Mouse (Mus musculus) testis, adult 2 months (tissue): Measurements from ENCODE around the gene Kiss1r. TPM values are rescaled to one million over a fixed set of nuclear protein-coding genes. Genes with fewer than 3 reads are reported as not detected.

Experiments used
- H3K27ac ChIP-seq: fragments of 200-500 bp; 2 replicates; pipeline ENCODE4 v1.5.1; 2012; ENCODE audit warnings: low read depth, low read length; ENCODE audit not compliant: control insufficient read depth, insufficient read depth
- H3K27me3 ChIP-seq: fragments of 200-500 bp; 2 replicates; pipeline ENCODE4 v1.6.1; 2012; ENCODE audit warnings: mild to moderate bottlenecking, low read length, moderate library complexity; ENCODE audit not compliant: control insufficient read depth, insufficient read depth
- H3K36me3 ChIP-seq: fragments of 200-500 bp; 2 replicates; pipeline ENCODE4 v1.6.1; 2012; ENCODE audit warnings: mild to moderate bottlenecking, low read length; ENCODE audit not compliant: control insufficient read depth, insufficient read depth
- H3K4me1 ChIP-seq: fragments of 200-500 bp; 2 replicates; pipeline ENCODE4 v1.6.1; 2012; ENCODE audit warnings: low read length; ENCODE audit not compliant: control insufficient read depth, insufficient read depth
- H3K4me3 ChIP-seq: fragments of 200-500 bp; 2 replicates; pipeline ENCODE4 v1.5.1; 2012; ENCODE audit warnings: low read depth, mild to moderate bottlenecking, low read length, moderate library complexity, mixed read lengths; ENCODE audit not compliant: control insufficient read depth
- CTCF ChIP-seq: fragments of 200-500 bp; IDR thresholded peaks from 2 replicates; pipeline ENCODE4 v1.5.1; 2012; ENCODE audit warnings: low read depth, mild to moderate bottlenecking, inconsistent platforms, low read length, moderate library complexity; ENCODE audit not compliant: control insufficient read depth, insufficient read depth, insufficient replicate concordance
- POLR2A ChIP-seq: fragments of 200-500 bp; IDR thresholded peaks from 2 replicates; pipeline ENCODE4 v1.6.1; 2012; ENCODE audit warnings: low read depth, mild to moderate bottlenecking, inconsistent platforms, low read length, moderate library complexity; ENCODE audit not compliant: control insufficient read depth
- polyA plus RNA-seq: library from polyadenylated mRNA; depleted of rRNA; stranded (reverse); fragments of >200 nt; gene quantifications from 2 replicates; pipeline ENCODE4 v1.2.3, GENCODE M21; 2012

Kiss1r gene
- polyA plus RNA-seq, 1 experiment = 0.99 TPM

GRCm38 (mm10) chr10:79926491-79927323 is 9.9 kb downstream of the Kiss1r start, which contains the start of gene Arid3a:
TSS of gene Arid3a (plus strand) at chr10:79927043.
- Histone ChIP-seq H3K27me3 (no peaks in the 10 kb centered on the region), H3K27ac (peak within 1 kb of the TSS; percentile 88), H3K36me3 (no peaks in the 10 kb centered on the region), H3K4me1 (peaks cover 26% of the 10 kb centered on the region), H3K4me3 (peak within 1 kb of the TSS; percentile 78)
- TF ChIP-seq CTCF (no peak), POLR2A (peak; percentile 19)

- H3K4me1 ChIP-seq = peaks cover 30% of the 10 kb centered on the region
- peak overlapping the region; percentile 78 for H3K4me3 ChIP-seq
- no peak for TF ChIP-seq CTCF
- TF ChIP-seq POLR2A = no peak
- H3K36me3 ChIP-seq = no peaks in the 10 kb centered on the region
- H3K27ac ChIP-seq = peak overlapping the region; percentile 55; the same call in 1 of the 2 replicates
- H3K27me3 ChIP-seq = no peaks in the 10 kb centered on the region
These were observed 10.7 kb downstream of the Kiss1r start for GRCm38 (mm10) chr10:79927324-79928029.

- no peak overlapping the region for H3K27ac ChIP-seq
- H3K4me1 ChIP-seq = peaks cover 34% of the 10 kb centered on the region
- no peaks in the 10 kb centered on the region for H3K36me3 ChIP-seq
- H3K4me3 ChIP-seq = peak overlapping the region; percentile 78
- TF ChIP-seq CTCF (no peak), POLR2A (no peak)
- no peaks in the 10 kb centered on the region for H3K27me3 ChIP-seq
These were observed 11.4 kb downstream of the Kiss1r start for GRCm38 (mm10) chr10:79928030-79928694.

GRCm38 (mm10) chr10:79928907-79929701 is 12.3 kb downstream of the Kiss1r start:
- H3K27ac ChIP-seq = no peak overlapping the region
- no peaks in the 10 kb centered on the region for H3K27me3 ChIP-seq
- TF ChIP-seq CTCF = no peak
- no peak for TF ChIP-seq POLR2A
- peaks cover 43% of the 10 kb centered on the region for H3K4me1 ChIP-seq
- peak overlapping the region; percentile 85 for H3K4me3 ChIP-seq
- H3K36me3 ChIP-seq = no peaks in the 10 kb centered on the region

- 0 out of 2 replicates have a peak, but pooled peaks have one; percentile 55 for TF ChIP-seq POLR2A
- TF ChIP-seq CTCF = no peak
- Histone ChIP-seq H3K4me3 (peak overlapping the region; percentile 85), H3K27me3 (no peaks in the 10 kb centered on the region), H3K36me3 (no peaks in the 10 kb centered on the region), H3K4me1 (peaks cover 44% of the 10 kb centered on the region), H3K27ac (peak overlapping the region; percentile 10; the same call in 1 of the 2 replicates)
These were observed 13.4 kb downstream of the Kiss1r start for GRCm38 (mm10) chr10:79929967-79930825.

- H3K4me1 ChIP-seq = peaks cover 43% of the 10 kb centered on the region
- TF ChIP-seq POLR2A (no peak), CTCF (no peak)
- H3K27me3 ChIP-seq = no peaks in the 10 kb centered on the region
- no peaks in the 10 kb centered on the region for H3K36me3 ChIP-seq
- no peak overlapping the region for H3K27ac ChIP-seq
- peak overlapping the region; percentile 83 for H3K4me3 ChIP-seq
These were observed 14.0 kb downstream of the Kiss1r start for GRCm38 (mm10) chr10:79930826-79931186.
